Mouse (Mus musculus): ENCODE measurements around the gene Brox.
"Not testable (repeated sequence)": the region's sequence is repeated elsewhere in the genome, so short reads cannot be mapped to it uniquely, and the experiment has no call there.

Brox gene

DNA sequence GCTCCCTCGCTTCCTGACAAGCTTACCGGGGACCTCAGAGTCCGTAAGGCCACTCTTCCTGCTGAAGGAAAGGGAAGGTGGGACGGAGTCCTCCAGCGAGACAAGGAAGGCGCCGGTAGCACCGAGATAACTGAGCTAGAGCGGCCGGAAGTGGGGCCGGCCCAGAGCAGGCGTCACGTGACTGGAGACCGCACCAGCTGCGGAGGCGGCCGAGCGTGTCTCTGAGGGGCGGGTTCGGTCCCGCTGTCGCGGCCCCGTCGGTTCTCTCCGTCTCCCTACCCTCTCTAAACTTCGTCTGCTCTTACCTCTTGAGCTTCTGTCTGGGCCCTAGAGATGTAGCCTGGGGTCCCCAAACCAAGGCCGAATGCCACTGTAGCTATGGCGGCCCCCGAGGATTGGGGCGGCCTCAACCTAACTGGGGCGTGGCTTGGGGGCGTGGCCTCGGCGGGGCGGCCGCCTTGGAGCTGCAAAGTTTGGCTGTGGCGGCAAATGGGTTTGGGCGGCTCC, at the start of gene Brox:
Gene Brox, minus strand, starts transcription at position 393 of the 507 bp plus-strand sequence.
- DNase-seq (ENCODE audit: low spot score), result peak; percentile 92

DNA sequence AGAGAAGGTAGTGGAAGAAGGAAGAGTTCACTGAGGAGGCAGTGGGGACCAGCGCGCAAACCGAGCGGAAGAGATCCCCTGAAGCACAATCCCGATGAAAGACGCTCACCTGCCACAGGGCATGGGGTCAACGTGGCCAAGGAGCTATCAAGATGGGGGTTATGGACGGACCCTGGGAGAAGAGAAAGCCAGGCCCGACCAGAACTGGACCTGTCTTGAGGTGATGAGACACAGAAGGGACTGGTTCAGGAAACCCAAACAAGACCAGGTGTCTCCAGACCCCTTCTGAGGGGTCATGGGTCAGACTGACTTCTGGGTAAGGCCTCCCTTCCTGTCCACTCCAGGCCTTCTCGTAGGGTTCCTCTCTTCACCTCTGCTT, 48.7 kb upstream of the Brox start:
- DNase-seq (ENCODE audit: low spot score), result no peak

DNA sequence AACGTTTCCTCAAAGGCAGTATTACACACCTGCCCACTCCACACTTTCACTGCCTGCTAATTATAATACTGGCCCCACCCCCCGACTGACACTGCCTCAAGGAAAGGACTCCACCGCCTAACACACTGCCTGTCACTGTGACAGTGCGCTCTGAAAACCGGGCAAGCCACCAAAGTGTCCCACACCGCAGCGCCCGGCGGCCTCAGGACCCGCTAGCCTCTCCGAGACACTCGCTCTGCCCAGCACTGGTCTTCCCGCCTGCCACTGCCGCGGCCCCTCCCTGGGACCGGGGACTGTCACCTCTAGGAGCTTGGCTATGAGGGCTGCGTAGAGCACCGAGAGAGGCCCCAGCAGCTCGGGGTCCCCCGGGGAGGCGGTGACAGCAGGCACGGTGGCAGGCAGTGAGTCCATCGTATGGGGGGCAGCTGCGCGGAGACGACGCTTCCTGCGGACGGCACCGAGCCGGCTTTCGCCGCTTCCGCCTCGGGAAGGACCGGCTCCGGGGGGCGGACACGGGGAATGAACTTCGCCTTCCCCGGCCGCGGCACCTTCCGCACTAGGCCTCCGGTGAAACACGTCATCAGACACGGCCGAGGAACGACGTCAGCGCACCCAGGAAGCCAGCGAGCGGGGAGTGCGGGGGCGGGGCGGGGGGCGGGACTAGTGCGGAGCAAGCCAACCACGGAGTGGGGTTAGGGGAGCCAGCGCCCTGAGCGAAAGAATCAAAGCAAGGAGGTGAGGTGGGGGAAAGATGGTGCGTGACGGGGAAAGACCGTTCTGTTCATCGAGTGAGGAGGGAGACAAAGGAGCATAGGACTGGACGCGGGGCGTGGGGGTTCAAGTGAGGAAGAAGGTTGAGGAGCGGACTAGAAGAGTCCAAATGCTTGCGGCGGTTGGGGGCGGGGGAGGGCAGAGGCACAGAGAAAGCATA, 48.1 kb upstream of the Brox start:
- DNase-seq (ENCODE audit: low spot score), result peak; percentile 91

DNA sequence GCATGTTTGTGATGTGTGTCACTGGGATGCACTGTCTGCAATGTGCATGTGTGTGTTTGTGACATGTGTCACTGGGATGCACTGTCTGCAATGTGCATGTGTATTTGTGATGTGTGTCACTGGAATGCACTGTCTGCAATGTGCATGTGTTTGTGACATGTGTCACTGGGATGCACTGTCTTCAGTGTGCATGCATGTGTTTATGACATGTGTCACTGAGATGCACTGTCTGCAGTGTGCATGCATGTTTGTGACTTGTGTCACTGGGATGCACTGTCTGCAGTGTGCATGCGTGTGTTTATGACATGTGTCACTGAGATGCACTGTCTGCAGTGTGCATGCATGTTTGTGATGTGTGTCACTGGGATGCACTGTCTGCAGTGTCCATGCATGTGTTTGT, 45.8 kb upstream of the Brox start:
- not testable (repeated sequence) for DNase-seq (ENCODE audit: low spot score)

DNA sequence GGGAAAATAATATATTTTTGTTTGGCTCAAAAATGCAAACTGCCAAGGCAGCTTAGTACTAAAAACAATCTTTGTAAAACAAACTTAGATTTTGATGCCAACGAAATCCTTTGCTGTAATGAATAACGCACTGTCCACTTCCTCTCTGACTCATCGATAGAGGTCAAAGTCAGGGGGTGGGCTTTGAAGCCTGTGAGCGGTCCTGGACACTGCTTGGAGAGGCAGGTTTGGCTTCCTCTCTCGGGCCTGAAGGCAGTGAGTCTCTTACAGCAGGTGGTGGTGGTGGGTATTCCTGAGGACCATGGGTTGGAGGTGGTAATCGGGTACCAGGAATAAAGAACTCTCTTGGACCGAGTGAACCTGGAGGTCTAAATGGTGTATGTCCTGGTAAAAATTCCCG, 30.1 kb upstream of the Brox start:
- no peak for DNase-seq (ENCODE audit: low spot score)

DNA sequence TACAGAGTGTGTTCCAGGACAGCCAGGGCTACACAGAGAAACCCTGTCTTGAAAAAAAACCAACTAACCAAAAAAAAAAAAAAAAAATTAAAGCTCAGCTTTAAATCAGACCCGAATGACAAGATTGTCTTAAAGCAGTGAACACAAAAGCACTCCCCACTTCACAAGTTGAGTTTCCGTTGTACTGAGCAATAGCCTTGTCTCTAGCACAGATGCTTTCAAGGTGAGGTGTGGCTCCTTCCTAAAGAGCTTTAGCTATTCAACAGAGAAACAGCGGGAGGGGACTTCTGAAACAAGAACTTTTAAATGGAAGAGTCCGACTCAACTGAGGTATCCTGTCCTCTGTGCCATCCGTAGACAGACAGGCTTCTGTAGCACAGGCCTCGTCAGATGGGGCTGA, 27.4 kb upstream of the Brox start:
- no peak for DNase-seq (ENCODE audit: low spot score)

DNA sequence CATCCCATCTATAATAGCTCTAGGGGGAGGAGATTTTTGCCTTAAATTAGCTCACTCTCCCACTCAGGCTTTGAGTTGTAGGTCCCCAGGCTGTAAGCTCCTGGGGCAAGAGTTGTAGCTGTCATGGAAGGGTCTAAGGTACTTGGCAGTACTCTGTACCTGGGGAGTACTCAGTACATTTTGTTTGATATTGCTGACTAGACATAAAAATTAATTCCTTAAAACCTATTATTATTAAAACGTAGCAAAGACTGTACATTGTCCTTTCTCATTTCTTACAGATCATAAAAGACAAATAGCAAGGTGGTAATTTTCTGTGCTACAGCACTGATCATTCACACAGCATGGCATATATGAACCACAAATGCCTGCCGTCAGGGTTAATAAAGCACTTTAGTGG, 26.9 kb upstream of the Brox start:
- no peak for DNase-seq (ENCODE audit: low spot score)

DNA sequence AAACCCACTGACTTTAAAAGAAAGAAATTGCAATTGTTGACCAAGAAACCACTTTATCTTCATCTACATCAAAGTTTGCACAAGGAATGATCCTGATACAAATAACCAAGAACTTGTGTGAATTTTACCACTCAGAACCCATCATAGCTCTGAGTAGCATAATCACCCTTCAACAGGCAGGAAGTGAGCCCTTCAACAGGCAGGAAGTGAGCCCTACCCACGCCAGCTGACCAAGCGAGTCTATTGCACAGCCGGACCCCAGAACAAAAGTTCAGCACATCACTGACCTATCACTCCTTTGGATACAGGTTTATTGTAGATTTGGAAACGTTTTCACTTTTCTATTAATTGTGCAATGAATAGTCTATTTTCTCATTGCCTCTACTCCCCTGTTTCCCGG, 25.4 kb upstream of the Brox start:
- DNase-seq (ENCODE audit: low spot score), result not testable (repeated sequence)

DNA sequence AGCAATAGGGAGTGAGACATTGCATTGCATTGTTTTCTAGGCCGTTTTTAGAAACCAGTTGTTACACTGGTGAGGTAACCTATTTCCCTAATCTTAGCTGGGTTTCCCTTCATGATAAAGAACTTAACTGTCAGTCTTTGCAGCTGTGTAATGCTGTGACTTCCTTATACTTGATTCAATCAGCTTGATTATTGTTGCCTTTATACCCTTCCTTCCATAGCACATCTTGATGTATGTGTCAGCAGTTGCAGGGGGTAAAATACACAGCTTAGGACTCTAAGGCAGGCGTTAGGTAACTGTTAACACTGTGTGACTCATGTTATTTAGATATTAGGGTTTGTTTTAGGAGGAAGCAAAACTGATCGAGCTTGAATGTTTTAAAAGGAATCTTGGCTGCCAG, 23.6 kb upstream of the Brox start:
- DNase-seq (ENCODE audit: low spot score), result no peak

DNA sequence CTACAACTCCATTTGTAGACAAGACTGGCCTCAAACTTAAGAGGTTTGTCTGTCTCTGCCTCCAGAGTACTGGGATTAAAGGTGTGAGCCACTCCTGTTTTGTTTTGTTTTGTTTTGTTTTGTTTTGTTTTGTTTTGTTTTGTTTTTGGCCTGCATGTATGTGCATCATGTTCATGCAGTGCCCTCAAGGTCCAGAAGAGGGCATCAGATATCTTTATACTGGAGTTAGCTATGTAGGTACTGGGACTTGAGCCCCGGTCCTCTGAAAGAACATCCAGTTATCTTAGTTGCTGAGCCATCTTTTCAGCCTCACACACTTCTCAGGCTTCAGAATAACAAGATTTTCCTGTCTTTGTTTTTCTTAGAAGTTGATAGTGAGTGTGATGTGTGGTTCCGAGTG, 18.7 kb upstream of the Brox start:
- DNase-seq (ENCODE audit: low spot score), result no peak

DNA sequence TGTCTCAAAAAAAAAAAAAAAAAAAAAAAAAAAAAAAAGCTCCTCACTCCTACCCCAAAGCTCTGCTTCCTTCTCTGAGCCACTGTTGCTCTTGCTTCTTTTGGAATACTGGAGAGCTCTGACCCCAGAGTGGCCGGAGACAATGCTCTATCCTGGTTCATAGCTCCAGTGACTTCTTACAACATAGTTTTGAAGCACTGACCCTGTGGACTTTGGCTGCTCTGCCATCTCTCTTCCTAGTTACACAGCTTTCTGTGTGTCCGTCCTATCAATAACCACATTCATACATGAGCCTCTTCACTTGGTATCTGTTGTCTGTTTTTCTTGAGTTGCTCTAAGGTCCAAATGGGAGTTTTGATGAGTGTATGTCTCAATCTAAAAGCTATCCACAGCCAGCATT, 15.0 kb upstream of the Brox start:
- no peak for DNase-seq (ENCODE audit: low spot score)

DNA sequence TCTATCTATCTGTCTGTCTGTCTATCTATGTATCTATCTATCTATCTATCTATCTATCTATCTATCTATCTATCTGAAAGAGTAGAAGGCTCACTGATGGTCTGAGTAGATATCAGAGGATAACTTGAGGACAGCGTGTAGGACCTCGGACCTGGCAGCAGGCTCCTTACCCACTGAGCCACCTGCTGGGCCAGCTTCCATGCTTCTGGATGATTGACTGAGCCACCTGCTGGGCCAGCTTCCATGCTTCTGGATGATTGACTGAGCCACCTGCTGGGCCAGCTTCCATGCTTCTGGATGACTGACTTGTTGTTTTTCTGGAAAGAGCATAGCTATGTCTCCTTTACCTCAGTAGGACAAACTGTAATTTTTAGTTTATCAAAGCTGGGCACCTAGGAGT, 12.5 kb upstream of the Brox start:
- not testable (repeated sequence) for DNase-seq (ENCODE audit: low spot score)

DNA sequence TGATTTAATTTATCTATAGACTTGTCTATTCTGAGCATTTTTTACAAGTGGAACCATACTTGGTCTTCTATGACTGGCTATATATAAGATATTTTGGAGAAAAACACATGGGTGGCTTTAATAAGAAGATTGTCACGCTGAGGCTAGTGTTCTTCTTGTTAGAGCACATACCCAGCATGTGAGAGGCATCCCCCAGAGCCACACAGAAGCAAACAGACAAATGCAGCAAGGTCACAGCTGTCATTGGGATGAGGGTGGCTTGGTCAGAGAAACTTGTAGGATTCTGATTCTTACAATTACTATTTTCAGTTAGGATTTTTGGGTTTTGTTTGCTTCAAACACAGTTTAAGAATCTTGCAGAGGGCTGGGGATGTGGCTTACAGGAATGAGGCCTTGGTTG, 11.4 kb upstream of the Brox start:
- no peak for DNase-seq (ENCODE audit: low spot score)

DNA sequence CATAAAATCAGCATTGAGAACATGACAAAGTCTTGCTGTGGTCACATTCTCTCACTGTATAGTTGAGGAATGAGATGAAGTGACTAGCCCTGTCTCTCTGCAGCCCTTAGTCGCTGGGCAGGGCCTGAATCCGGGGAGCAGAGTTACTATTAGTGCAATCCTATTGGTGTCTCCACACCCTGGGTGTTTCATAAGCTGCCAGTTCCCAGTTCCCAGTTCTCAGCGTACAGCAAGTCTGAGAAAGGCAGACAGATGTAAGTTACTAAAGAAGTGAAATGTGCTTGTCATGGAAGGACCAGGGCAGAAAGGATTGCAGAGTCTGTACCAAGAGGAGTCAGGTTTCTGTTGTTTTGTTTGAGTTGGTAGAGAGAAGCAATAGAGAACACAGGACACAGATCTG, 10.5 kb upstream of the Brox start:
- no peak for DNase-seq (ENCODE audit: low spot score)

DNA sequence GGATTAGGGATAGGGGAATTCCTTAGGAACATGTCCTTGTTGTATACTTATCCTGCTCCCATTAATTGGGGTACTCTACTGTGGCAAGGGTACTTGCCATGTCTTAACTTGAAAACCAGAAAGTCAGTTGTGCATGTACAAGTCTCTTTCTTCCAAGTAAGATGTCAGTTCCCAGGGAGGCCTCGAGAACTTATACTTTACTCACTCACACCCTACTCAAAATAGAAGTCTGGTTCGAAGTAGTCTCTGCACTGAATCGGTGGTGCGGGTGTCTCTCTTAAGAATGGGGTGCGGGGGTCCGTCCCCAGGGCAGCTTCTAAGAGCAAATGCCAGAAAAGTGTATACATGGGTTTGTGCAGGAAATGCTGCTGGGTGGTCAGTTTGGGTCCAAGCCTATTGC, 2.1 kb upstream of the Brox start:
- peak; percentile 94 for DNase-seq (ENCODE audit: low spot score)

DNA sequence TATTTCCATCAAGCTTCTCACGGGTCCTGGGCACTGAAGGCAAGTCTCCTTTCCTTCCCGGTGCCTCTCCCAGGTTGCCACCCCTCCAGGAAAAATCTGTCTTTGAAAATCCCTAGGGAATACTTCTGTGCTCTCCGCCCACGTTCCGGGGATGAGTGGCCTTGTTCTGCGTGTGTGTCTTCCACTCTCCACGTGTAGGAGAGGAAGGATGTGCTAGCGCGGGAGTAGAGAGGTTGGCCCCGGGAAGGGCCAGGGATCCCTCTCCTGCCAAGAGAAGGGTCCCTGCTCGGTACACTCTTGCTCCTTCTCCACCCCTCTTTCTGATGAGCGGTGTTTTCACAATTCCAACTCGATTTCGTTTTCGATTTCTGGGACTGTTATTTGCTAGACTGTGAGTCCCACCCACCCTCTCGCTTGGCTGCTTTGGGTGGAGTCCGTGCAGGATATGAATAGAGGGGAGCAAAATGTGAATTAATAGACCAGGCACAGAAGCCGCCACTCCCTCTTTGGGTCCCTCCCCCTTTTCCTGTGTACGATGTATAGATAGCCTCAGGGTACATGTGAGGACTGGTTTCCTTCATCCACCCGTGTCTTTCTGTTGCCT, 919 bp upstream of the Brox start:
- DNase-seq (ENCODE audit: low spot score), result peak; percentile 34

DNA sequence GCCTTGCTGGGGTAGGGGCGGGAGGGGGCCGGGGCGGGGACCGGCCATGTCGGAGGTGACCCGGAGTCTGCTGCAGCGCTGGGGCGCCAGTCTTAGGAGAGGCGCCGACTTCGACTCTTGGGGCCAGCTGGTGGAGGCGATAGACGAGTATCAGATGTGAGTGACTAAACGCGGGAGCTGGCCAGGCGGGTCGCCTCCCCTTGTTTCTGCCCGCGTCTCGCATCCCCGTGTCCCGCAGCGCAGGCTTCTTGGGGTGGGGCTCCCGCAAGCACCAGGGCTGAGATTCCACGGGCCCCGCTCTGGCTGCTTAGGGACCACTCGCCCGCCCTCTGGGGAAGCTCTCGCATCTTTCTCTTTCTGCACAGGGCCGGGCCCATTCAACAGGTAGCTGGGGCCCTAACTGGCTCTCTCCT, 410 bp upstream of the Brox start:
- DNase-seq (ENCODE audit: low spot score), result peak; percentile 62

DNA sequence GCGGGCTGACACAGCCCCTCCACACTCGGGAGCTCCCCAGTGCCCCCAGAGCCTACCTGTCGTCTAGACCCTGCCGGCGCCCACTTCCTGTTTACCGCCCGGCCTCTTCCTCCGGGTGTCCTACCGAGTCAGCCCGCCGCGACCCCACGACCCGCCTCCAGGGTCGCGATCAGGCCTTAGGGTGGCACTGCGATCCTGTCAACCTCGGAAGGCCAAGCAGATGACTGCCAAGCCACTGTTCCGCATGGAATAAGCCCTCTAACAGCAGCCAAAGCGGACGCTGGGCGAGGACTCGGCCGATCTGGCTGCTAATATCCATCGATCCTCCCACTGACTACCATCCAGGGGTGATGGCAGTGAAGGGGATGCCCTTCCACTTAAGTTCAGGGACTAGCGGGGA, 604 bp downstream of the Brox start, which contains the start of gene Aida:
Gene Aida, plus strand, starts transcription at position 126 of the 400 bp plus-strand sequence.
- peak; percentile 66 for DNase-seq (ENCODE audit: low spot score)

DNA sequence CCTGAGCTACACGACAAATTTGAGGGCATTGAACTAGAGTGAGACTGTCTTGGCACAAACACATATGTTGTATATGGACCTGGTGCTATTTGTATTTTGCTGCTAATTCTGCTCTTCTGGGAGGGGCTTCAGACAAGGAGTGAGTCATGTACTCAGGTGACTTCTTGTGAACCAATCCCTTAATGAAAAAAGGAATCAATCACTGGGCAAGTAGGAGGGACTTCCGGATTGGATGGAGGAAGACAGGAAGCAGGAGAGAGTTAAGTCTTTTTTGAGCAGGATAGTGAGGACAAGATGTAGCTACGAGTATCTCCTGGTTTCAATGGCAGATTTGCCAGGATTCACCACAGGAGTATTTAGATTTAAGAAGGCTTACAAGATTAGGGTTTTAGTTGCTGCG, 7.5 kb downstream of the Brox start:
- DNase-seq (ENCODE audit: low spot score), result no peak

DNA sequence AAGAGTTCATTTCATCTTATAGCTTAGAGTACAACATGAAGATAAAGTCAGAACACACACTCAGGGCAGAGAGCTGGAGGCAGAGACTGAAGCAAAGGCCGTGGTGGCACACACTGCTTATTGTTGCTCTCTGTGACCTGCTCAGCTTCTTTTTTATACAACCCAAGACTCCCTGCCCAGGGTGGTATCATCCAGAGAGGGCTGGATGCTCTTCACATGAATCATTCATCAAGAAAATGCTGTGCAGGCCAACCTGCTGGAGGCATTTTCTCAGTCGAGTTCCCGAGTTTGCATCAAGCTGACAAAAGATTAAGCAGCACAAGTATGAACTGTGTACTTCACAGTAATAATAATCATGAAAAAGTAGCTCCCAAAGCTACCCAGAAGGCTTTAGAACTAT, 8.7 kb downstream of the Brox start:
- DNase-seq (ENCODE audit: low spot score), result no peak

DNA sequence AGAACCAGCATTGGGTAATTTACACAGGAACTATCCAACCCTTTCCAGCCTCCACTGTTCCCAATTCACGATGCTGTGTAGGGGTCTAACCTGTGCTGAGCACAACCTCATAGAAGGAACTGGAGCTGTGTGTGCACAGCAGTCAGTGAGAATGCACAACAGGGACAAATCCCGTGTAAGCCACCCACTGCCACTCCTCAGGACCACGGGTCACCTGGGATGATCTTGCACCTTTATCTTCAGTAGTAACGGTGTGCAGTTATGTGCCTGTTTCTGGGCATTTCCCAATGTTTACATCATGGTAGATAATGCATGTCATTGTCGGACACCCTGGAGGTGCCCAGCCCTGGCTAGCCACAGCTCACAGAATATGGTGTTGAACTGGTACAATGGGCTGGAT, 21.3 kb downstream of the Brox start:
- no peak for DNase-seq (ENCODE audit: low spot score)

DNA sequence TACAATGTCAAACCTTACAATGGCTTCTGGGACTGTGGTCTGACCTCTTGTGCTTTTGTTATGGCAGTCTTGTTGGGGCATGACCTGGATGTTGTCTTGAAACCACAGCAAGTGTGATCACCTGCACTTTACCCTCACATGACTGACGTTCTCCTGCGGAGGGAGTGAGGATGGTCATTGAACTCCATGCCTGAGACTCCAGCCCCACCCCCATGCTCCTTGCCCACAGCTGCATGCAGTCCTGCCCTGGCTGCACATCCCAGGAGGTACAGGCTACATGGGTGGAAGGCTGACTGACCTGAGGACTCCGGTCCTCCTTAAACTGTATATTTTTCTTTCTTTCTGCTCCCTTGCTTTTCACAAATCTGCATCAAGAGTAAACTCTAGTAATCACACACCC, 22.7 kb downstream of the Brox start:
- no peak for DNase-seq (ENCODE audit: low spot score)

All from testis, postnatal 14 days (tissue).